Mouse (Mus musculus) cortical plate, adult 2 months (tissue): ENCODE results near the gene Tspo.

ENCODE experiments used
- CTCF ChIP-seq: fragments of 200-500 bp; IDR thresholded peaks from 2 replicates; pipeline ENCODE4 v1.5.1; 2011; ENCODE audit warnings: mild to moderate bottlenecking, control low read depth, low read length; ENCODE audit not compliant: insufficient read depth; ENCODE audit errors: extremely low read depth
- POLR2A ChIP-seq: fragments of 200-500 bp; IDR thresholded peaks from 2 replicates; pipeline ENCODE4 v1.6.1; 2011; ENCODE audit warnings: mild to moderate bottlenecking, low read length, control low read depth; ENCODE audit not compliant: insufficient read depth; ENCODE audit errors: extremely low read depth

DNA sequence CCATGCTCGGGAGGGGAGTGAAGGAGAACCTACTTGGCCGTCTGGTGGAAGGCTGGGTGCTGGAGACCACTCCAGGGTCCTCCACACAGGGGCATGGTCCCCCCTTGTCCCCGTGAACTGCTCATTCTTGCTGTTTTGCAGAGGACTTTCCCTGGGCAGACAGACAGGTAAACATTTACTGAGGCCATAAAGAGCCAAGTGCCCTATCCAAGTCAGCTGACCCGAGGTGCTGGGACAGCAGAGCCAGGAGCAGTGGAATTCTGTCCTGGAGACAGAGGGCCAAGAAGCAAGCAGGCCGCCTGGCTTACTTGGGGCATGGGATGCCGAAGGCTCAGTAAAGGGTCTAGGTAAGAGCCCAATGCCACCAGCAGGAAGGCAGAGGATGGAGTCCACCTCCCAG is 32.7 kb upstream of the Tspo start:
- TF ChIP-seq CTCF = no peak
- no peak for TF ChIP-seq POLR2A
